Mouse (Mus musculus) large intestine, adult 2 months (tissue): ENCODE measurements around the gene Slc27a5. TPM values are rescaled to one million over a fixed set of nuclear protein-coding genes. Genes with fewer than 3 reads are reported as not detected.
A peak's percentile ranks its signal among the peaks of the same experiment; 100 is the strongest.

Experiments used
- DNase-seq: peaks from one replicate; pipeline ENCODE4 v3.0.0-alpha.2; 2012; ENCODE audit warnings: low read depth, low spot score
- WGBS: fragments of 180-500 bp; shearing (Covaris S2); methylation state at CpG from one replicate; pipeline ENCODE4 v1.1.7; 2018; 5-methylcytosine and 5-hydroxymethylcytosine counted together
- polyA plus RNA-seq: library from polyadenylated mRNA; depleted of rRNA; stranded (reverse); fragments of >200 nt; gene quantifications from 2 replicates; pipeline ENCODE4 v1.2.3, GENCODE M21; 2012

Slc27a5 gene
- polyA plus RNA-seq, 1 experiment = 0.09 TPM

DNA sequence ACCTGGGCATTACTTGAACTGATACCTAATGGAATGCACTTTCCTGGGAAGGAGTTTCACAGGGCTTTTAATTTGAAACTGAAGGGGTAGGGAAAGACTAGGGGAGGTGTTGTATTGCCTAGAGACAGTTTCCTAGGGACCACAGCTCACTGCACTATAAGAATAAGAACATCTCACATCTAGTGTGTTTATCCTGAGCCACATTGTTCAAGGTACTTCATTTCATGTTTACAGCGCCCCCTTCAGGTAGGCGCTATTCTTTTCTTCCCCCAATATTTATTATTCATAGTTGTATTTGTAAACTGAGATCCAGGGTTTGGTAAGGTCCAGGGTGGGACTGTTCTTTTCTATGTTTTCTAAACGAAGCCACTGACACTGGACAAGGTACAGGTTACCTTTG lies 5.8 kb downstream of the Slc27a5 start:
- DNase-seq = no peak
- WGBS = 7% methylated on average over 3 of the region's 3 CpGs

DNA sequence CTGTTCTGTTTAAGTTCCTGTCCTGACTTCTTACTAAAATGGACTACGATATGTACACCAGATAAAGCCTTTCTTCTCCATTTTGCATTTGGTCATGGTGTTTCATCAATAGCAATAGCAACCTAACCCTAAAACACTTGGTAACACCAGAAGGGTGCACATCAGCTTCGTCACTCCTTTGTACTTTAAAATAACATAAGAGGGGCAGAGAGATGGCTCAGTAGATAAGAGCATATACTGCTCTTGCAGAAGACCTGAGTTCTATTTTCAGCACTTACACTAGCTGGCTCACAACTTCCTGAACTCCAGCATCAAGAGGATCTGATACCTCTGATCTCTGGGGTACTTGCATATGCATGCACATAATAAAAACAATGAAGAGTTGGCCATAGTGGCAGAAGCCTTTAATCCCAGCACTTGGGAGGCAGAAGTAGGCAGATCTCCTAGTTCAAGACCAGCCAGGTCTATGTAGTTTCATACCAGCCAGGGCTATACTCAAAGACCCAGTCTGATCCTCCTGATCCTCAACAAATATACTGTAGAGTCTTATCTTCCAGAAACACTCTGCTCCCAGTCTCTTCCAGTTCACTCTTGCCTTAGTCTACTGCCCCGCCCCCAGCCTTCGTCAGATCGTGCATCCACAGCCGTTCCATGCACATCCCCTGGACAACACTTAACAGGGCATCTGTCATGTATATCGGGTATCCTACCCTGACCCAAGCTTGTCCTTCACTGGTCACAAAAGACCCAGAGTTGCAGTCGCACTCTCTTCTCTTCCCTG lies 10.4 kb downstream of the Slc27a5 start:
- 81% methylated on average over 8 of the region's 8 CpGs for WGBS
- DNase-seq = no peak

DNA sequence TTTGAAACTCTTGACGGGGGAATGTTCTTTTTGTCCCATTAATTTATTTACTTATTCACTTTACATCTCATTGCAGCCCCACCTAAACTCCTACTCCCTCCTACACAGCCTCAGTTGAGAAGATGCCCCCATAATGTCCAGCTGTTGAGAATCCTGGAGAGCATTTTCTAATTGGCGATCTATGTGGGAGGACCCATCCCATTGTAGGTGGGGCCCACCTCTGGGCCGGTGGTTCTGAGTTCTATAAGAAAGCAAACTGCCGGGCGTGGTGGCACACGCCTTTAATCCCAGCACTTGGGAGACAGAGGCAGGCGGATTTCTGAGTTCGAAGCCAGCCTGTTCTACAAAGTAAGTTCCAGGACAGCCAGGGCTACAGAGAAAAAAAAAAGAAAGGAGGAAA lies 11.1 kb downstream of the Slc27a5 start:
- WGBS = 74% methylated on average over 8 of the region's 8 CpGs
- no peak for DNase-seq

DNA sequence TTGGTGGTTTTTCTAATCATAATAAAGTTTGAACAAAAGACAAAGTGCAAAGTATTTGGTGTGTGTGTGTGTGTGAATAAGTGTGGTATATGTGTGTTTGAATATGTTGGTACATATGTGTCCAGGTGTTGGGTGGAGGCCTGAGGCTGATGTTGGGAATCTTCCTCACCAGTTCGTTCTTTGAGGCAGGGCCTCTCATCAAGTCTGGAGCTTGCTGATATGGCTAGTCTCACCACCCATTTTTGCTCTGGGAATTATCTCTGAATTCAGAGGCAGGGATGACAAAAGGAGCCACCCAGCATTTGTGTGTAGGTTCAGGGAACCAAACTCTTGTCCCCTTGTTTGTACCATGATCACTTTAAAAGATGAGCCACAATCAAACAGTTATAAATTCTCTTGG lies 12.3 kb downstream of the Slc27a5 start:
- WGBS = 94% methylated on average over 1 of the region's 1 CpGs
- DNase-seq = no peak

DNA sequence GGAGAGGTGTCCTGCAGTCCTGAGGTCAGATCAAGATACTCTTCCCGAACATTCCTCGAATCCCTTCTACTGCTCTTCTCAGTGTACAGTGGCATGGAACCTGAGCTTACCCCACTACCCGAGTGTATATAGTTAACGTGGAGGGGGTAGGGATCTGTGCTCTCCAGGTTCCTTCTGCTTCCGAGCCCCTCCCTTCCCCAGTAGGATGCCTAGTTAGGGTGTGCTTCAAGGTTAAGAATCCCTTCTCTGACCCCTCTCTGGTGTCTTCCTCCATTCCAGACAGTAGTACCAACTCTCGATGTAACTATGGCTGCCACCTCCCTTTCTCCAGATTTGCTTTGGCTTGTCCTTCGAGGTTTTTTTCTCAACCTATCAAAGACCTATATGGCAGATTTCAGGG lies 17.7 kb downstream of the Slc27a5 start:
- DNase-seq = no peak
- WGBS = 85% methylated on average over 7 of the region's 7 CpGs

DNA sequence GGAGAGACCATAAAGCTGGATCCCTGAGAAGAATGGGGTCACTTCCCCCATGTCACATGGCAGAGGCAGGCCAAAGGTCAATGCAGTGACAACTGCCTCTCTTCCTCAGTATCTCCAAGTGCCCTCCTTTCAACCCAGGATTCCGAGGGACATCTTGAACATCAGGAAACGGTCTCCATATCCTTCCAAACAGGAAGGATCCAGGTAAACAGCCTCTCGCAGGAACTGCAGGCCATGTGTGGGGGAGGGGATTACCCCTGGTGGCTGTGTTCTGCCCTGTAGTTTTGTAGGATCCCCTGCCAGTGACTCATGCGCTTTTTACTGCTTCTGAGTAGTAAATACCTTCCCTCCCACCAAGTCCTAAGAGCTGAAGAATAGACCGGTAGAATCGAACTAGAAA lies 18.2 kb downstream of the Slc27a5 start:
- no peak for DNase-seq
- WGBS = 39% methylated on average over 6 of the region's 6 CpGs

DNA sequence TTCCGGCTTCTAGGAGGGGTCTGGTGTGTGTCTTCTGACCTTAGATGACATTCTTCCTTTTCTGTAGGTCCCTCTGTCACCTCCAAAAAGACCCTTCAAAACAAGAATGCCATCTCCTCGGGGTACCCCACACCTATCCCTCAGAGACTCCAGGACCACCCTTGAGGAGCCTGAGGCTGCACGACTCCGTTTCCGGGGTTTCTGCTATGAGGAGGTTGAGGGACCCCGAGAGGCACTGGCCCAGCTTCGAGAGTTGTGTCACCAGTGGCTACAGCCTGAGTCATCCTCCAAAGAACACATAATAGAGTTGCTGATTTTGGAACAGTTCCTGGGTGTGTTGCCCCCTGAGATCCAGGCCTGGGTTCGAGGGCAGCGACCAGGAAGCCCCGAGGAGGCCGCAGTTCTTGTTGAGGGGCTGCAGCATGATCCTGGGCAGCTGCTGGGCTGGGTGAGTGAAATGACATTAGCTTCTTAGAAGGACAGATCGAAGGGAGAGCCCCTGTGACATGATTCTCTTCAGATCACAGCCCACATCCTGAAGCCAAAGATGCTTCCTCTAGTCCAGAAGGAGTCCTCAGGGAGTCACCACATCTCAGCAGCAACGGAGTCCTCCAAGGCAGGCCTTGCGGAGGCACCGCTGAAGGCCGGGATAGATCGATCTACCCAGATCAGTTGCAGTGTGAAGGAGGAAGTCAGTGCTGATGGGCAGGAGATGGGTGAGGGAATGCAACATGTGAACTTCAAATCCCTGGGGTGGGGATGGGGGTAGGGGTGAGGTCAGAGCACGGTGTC lies 18.9 kb downstream of the Slc27a5 start:
- 80% methylated on average over 18 of the region's 18 CpGs for WGBS

DNA sequence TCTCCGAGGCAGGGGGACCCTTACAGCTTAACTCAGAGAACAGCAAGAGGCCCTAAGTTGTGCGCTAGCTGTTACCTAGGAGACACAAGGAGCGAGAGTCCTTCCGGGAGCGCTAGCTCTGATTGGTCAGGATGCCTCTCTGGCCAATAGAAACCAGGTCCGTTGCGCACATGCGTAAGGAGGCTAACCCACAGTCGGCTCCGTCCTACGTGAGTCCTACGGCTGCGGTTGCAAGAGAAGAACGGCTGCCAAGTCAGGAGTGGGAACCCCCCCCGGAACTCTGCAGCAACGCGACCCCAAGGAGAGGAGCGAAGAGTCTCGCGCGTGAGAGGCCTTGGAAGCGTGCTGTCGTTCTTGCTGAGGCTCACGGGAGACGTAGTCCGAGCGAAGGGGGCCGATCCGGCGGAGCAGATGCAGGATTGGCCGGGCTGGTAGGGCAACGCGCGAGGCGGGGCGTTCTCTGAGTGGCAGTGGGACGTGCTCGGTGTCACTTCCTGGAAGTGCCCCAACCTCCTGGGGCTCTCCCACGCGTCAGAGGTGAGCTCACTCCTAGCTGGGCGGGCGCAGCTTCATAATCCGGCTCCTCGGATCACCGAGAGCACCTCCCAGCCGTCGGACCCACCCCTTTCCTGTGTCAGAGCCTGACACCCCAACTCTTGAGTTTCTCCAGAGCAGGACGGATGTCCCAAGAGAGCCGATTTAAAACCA lies 20.2 kb downstream of the Slc27a5 start, which contains the start of gene Zfp446:
Gene Zfp446, plus strand, starts transcription at position 167 of the 708 bp plus-strand sequence.
- under 1% methylated on average over 49 of the region's 49 CpGs for WGBS
- DNase-seq = peak; percentile 94

More for the DNA sequence above, 18.9 kb downstream of the Slc27a5 start:
- no peak for DNase-seq

DNA sequence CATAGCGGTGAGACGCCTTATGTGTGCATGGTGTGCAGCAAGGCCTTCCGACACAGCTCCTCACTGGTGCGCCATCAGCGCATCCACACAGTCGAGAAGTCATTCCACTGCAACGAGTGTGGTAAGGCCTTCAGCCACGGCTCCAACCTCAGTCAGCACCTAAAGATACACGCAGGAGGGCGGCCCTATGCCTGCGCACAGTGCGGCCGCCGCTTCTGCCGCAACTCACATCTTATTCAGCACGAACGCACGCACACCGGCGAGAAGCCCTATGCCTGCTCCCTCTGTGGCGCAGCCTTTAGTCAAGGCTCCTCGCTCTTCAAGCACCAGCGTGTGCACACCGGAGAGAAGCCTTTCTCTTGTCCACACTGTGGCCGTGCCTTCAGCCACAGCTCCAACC lies 27.1 kb downstream of the Slc27a5 start:
- DNase-seq = no peak
- WGBS = 96% methylated on average over 25 of the region's 25 CpGs

DNA sequence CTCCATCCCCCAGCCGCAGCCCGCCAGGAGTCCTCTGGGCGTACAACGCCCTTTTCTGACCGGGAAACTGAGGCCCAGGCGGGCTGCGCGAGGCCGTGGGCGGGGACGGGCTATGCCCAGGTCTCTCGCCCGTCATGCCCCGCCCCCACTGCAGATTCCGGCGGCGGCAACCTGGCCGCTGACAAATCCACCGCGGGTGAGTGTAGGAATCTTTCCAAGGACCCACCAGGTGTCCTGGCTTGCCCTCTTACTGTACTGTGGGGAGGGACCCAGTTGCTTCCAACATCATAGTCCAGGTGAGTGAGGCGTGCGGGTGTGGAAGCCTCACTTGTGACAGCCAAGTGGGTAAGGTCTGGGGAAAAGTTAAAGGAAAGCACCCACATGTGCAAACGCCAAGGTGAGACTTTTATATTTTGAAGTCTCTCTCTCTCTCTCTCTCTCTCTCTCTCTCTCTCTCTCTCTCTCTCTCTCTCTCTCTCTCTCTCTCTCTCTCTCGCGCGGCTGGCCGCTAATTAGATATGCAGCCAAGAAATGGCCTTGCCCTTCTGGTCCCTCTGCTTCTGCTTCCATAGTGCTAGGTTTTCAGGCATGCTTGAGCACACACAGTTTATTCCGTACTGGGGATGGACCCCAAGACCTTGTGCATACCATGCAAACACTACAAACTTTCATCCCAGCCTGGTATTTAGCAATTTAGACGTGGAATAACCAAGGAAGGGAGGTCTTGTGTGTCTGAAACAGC lies 31.7 kb downstream of the Slc27a5 start:
- DNase-seq = no peak
- under 1% methylated on average over 27 of the region's 29 CpGs for WGBS

DNA sequence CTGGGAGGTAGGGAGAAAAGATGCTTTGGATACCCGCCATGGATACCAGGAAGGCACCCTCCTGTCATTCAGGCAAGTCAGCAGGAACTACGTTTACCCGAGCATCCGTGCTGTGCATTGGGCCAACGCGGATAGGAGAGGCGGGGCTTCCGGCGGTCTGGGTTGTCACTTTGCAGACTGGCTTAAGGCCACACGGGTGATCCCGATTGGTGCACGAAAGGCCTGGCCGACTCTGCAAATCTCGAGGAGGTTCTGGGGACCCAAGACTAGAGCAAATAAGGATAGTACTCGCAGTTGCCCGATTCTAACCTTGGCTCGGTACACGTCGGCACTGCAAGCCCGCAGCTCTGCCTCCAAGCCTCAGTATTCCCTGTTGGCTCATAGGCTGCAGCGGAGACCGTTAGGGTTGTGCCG lies 32.3 kb downstream of the Slc27a5 start, which contains the start of gene Zfp324:
Gene Zfp324, plus strand, starts transcription at position 161 of the 414 bp plus-strand sequence.
- under 1% methylated on average over 23 of the region's 23 CpGs for WGBS
- DNase-seq = no peak

DNA sequence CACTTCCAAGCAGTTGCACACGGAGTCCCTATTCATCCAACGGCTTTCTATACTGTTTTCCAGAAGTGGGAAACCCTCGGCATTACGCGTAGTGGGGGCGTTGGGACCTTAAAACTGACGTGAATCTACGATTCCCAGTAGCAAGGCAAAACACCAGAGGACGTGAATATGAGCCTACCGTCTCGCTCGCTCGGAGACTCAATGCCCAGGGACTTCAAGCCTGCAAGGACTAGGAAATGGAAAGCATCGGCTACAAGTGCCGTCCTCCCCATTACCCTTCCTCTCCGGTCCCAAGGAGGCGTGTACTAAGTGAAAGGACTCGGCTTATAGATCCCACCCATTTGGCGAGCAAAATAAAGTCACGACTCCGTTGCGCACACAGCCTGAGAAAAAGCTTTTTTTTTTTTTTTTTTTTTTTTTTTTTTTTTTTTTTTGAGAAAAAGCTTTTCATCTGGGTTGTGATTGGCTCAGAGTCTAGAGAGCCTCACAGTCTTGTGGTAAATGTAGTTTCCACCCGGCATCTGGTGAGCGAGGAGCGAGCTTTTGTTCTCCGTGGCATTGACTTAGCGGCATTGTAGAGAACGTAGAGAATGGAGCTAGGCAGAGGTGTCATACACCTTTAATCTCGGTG lies 36.4 kb downstream of the Slc27a5 start:
- DNase-seq = no peak
- WGBS = 2% methylated on average over 29 of the region's 29 CpGs

DNA sequence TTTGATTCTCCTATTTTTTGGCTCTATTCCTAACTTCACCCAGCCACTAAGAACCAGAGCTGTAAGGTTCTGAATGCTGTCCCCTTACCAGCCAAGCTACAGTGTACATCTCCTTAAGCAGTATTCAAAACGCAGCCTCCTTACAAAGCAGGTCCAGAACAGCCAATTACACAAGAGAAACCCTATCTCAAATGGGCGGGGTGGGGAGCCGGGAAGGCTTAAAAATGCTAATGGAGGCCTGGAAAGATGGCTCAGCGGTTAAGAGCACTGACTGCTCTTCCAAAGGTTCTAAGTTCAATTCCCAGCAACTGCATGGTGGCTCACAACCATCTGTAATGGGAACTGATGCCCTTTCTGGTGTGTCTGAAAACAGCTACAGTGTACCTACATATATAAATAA lies 38.3 kb downstream of the Slc27a5 start:
- 70% methylated on average over 4 of the region's 4 CpGs for WGBS
- no peak for DNase-seq

DNA sequence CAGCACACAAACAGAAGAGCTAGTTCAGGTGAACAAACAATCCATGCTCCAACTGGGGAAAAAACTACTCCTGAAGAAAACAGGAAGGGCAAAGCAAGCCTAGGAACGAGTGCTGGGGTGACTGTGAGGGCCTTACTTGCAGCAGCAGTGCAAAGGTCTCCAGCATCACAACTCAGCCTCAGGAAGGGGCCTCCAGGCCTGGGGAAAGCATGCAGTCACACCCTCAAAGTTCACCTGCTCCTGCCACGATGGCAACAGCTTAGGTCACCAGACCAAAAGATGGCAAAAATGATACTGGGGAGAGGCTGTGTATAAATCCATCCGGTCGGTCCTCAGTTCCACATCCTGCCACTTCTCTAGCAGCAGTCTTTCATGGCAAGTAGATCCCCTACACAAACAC lies 39.0 kb downstream of the Slc27a5 start:
- no peak for DNase-seq
- 53% methylated on average over 4 of the region's 4 CpGs for WGBS

DNA sequence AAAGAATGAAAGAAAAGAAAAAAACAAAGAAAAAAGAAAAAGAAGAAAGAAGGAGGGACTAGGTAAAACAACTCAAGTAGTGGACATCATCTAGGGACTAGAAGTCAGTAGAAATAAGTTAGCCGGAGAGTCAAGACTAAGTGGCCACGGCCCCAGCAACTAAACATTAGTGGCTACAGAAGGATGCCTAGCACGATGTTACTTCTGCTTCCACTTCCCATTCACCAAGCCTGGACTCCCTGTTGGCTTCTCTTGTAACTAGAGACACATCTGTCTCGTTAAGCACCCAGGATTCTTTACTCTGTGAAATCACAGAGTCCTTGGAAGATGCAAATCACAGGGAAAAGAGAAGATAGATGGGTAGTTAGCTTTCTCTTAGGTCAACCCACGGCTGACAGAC lies 40.5 kb downstream of the Slc27a5 start:
- no peak for DNase-seq
- 72% methylated on average over 5 of the region's 5 CpGs for WGBS

DNA sequence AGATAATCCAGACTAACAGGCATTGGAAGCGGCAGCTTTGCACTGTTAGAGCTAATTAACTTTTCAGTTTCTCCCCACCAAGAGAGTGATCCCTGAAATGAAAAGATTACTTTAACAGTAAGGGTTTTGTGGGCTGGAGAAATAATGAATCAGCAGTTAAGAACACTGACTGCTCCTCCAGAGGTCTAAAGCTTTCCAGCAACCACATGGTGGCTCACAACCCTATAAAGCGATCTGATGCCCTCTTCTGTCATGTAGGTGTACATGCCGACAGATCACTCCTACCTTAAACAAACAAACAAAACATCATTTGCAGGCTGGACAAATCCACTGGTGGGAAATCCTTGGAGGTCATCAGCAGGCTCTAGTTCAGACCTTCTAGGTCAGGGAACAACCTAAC lies 43.1 kb downstream of the Slc27a5 start:
- WGBS = 42% methylated on average over 3 of the region's 3 CpGs

DNA sequence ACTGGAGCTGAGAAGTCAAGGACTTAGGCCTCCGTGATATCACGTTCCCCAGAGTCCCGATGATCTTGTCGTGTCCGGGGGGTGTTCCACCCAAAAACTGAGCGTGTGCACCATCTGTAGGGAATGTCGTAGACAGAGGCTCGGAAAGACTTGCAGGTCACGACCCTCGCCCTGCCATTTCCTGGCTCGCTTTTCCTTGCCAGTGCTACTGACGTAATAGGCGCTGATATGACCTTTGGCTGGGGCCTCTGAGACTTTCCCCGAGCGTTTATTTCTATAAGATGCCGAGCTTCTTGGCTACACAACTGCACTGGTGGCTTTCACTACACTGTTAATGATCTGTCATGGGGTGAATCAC lies 48.1 kb downstream of the Slc27a5 start:
- DNase-seq = no peak
- 3% methylated on average over 16 of the region's 16 CpGs for WGBS

More for the DNA sequence above, 43.1 kb downstream of the Slc27a5 start:
- DNase-seq = no peak

DNA sequence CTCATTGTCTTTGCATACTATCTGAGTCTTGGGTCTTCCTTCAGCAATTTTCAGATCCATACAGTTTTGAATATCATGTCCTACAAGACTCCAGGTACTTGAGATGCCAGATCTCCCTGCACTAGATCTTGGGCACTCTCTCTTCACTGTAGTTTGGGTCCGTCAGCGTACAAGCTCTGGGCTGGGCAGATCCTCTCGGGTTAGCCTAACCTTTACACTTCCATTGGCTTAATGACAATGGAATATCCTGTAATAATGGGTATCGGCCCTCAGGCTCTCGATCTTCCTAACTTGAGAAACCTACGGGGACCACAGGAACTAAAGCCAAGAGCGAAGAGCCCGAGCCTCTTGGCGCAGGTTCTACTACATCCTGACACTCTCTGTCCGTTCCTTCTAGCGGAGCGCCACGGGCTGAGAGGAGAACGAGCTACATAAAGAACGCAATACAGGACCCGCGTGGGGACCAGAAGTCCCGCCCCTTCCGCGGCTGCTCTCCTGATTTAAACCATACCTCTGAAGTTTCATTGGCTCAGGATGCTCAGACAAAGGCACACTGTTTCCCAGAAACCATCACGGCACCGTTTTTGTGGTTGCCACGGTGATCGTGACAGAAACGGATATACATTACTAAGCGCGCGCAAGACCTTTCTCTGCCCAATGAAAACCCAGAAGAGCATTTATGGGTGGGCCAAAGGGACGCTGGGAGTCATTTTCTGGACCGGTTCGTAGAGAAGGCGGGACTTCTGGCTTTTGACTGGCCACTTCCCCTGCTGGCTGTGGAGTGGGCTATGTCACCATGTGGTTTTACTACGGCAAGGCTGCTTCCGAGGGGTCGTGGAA lies 48.7 kb downstream of the Slc27a5 start:
- 8% methylated on average over 35 of the region's 35 CpGs for WGBS
- DNase-seq = peak; percentile 88
